Mouse (Mus musculus) urinary bladder, postnatal 0 days (tissue): ENCODE data around the gene 5730522E02Rik. TPM values are rescaled to one million over a fixed set of nuclear protein-coding genes. Genes with fewer than 3 reads are reported as not detected.

Experiments used
- microRNA-seq: library from miRNA; unstranded; fragments of <30 nt; microRNA quantifications from one replicate; pipeline ENCODE4, GENCODE M21; 2016
- polyA plus RNA-seq: library from polyadenylated mRNA; unstranded; fragments of >200 nt; fragmentation: Nextera tagmentation; extraction: Ambion mirVana; gene quantifications from 2 replicates; pipeline ENCODE4 v1.2.1, GENCODE M21; 2015

Gene 5730522E02Rik
- 0.37 and 0.48 TPM in 2 replicates for polyA plus RNA-seq

DNA sequence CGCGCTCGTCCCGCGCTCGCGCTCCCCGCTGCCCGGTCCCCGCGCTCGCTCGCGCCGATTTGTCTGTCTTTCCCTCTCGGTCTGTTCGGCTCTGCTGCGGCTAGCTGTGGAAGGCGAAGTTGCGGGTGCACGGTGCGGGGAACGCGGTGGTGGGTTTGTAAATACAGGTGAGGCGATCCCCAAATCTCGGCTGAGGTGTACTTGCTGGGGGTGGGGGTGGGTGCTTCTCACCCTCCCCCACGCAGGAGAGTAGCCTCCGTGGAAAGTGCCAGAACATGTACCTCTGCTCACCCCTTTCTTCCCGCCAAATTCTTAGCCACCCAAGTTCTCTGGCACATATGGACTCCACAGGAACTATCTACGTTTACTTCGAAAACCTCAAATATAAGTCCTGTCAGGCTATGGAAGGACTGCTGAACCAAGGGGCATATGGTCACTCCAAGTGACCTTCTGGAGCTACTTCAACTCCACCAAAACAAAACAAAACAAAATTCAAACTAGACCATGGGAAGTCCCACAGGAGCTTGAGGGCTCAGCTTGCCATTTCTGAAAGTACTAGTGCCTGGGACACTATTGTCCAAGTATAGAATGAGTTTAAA is at the start of gene 5730522E02Rik:
Gene 5730522E02Rik, minus strand, starts transcription at position 182 of the 599 bp plus-strand sequence.

Small RNA genes lying within 50 kb of the gene (microRNA-seq; reads per million reads assigned to microRNA genes)
- not detected for gene Mir6372

Other genes starting within 250 kb of the 5730522E02Rik start
- gene Fancl, start 175.4 kb upstream of the 5730522E02Rik start, polyA plus RNA-seq, result 16.4 and 16.9 TPM in 2 replicates